Mouse (Mus musculus): ENCODE data around the gene Obox3.
"Not testable (repeated sequence)": the region's sequence is repeated elsewhere in the genome, so short reads cannot be mapped to it uniquely, and the experiment has no call there.

The Obox3 gene

DNA sequence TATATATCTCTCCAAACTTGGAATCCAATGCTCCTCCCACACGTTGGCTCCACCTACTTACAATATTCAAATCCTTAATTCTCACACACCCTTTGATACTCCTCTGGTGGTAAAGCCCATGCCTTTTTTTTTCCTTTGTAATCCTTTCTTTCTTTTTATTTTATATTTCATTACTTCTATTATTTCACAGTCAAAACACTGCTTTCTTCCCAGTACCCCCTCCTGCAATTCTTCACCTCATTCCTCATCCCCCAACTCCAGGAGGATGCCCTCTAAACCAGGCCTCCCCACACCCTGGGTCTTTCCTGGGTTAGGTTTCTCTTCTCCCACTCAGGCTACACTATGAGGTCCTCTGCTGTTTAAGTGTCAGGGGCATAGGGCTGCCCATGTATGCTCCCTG, at the start of gene Obox3:
Gene Obox3, minus strand, starts transcription at position 101 of the 400 bp plus-strand sequence.
- in situ Hi-C loops (cut with MboI; ENCODE audit: unreplicated experiment in 2 of 2), result not testable (repeated sequence)

DNA sequence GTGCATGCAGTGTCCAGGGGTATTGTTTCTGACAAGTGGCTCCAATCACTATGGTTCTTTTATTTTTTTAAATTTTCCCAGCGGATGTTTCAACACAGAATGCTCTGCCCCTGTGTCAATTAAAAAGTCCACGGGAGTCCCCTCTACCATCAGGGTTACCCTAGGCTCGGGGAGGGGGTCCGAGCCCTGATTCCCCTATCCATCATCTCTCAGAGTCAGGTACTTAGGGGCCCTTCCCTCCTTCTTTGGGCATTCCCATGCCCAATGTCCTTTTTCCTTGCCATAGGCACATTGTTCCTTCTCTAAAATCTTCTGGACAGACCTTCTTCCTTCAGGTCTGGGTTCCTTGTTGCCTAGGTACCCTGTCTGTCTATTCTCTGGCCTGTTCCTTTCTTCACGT, 130.3 kb downstream of the Obox3 start:
- in situ Hi-C loops (cut with MboI; ENCODE audit: unreplicated experiment in 2 of 2), result not testable (repeated sequence)
